Mouse (Mus musculus) cortical plate, adult 2 months (tissue): Measurements from ENCODE around the gene Mical1.

Source experiments
- CTCF ChIP-seq: fragments of 200-500 bp; IDR thresholded peaks from 2 replicates; pipeline ENCODE4 v1.5.1; 2011; ENCODE audit warnings: mild to moderate bottlenecking, control low read depth, low read length; ENCODE audit not compliant: insufficient read depth; ENCODE audit errors: extremely low read depth
- POLR2A ChIP-seq: fragments of 200-500 bp; IDR thresholded peaks from 2 replicates; pipeline ENCODE4 v1.6.1; 2011; ENCODE audit warnings: mild to moderate bottlenecking, low read length, control low read depth; ENCODE audit not compliant: insufficient read depth; ENCODE audit errors: extremely low read depth

DNA sequence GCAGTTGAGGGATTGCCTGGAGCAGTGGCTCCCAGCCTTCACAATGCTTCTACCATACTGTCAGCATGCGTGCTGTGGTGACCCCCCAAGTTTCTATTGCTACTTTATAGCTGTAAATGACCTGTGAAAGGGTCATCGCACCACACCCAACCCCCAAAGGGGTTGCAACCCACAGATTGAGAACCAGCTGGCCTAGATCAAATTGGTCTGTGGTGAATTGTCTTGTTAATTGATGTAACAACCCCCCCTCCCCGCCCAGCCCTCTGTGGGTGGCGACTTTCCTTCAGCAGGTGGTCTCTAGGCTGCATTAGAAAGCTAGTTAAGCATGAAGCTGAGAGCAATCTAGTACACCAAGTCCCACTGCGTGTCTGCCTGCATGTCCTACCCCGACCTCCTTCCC, 8.8 kb upstream of the Mical1 start:
- no peak for TF ChIP-seq POLR2A
- TF ChIP-seq CTCF, result no peak
